Mouse (Mus musculus) liver (tissue): ENCODE measurements at regions not wholly inside any gene's neighbourhood (a gene's known extent, or its start where the extent isn't known, plus 50 kb on each side); places are given as distances from the start of the nearest gene placed in this dataset.

Experiments
- DNase-seq: peaks from one replicate; pipeline ENCODE4 v3.0.0-alpha.2; 2020; ENCODE audit warnings: mixed read lengths

DNA sequence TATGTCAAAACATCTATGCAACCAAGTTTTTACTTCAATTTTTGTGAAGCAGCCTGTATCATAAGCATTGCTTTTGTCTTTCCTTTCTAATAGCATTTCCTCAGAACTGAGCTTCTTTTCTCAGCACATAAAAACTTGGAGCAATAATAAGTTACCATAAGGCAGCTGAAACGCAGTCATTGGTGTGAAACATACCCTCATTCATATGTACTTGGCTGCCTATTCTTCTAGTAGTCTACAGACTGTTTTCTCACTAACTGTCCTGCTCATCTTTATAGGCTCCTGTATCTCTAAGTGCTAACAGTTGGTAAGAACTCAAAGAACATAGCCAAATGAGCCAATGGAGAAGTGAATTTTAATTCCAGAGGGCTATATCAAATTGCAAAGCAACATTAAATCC, 454.6 kb upstream of the Ptprd start:
- no peak for DNase-seq

DNA sequence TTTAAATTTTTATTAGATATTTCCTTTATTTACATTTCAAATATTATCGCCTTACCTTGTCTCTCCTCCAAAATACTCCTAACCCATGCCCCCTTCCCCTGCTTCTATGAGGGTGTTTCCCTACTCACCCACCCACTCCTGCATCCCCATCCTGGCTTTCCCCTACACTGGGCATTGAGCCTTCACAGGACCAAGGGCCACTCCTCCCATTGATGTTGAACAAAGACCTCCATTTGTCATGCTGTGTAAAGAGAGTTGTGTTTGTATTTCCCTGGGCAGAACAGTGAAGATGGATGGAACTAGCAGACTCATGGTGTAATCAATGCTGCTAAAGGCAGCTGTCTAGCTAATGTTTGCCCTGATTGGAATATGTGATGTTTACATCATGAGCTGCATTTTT, 431.0 kb upstream of the Ptprd start:
- no peak for DNase-seq

DNA sequence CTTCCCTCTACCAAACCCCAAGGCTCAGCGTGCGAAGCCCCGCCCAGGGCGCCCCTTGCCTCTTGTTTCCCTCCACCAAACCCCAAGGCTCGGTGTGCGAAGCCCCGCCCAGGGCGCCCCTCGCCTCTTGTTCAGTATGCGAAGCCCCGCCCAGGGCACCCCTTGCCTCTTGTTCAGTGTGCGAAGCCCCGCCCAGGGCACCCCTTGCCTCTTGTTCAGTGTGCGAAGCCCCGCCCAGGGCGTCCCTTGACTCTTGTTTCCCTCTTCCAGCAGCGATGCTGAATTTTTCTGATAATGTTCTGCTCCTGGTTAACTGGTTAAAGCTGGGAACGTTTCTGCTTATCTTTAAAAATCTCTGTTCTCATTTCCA, 394.7 kb upstream of the Ptprd start:
- DNase-seq: peak; percentile 31

DNA sequence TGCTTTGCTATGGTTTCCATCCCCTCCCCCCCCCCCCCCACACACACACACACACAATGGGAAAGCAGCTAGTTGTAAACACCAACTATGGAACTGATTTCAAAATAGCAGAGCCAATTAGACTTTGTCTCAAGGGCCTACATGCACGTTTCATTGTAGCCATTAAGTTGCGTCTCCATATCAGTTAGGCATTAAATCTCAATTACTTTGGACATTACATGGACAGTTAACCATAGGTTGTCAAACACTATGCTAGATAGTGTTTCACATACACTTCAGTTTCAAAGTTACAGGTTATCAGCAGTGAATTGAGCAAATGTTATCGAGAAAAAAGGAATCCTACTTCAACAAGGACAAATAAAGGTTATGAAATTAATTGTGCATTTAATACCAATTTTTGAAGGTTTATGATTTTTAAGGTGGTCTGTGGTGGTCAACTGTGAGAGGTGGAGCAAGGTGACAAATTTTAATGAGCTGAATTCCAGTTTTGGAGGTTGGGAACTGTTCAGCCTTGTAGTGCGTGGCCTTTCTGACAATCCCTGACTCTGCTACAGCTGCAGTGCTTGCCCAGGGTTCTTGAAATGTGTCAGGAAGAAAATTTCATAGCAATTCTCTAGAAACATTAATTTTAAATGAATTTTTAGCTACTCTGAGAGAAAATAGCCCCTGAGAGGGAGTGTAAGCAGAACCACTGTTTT, 394.2 kb upstream of the Ptprd start:
- no peak for DNase-seq

DNA sequence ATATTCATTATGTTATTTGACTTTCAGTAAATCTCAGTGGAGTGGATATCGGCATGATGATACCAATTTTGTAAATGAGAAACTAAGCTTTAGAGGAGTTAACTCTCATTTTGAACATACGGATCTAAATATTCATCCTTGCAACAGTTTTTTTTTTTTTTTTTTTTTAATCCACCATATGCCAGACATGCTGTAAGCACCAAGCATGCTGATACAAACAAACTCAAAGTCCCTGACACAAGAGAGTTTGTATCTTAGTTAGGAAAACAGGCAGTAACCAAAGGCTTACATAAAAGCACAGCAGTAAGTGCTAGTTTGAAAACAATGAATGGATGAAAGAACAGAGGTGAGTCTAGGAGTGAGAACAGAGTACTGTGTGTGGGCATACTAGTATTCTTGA, 369.8 kb upstream of the Ptprd start:
- DNase-seq: no peak

DNA sequence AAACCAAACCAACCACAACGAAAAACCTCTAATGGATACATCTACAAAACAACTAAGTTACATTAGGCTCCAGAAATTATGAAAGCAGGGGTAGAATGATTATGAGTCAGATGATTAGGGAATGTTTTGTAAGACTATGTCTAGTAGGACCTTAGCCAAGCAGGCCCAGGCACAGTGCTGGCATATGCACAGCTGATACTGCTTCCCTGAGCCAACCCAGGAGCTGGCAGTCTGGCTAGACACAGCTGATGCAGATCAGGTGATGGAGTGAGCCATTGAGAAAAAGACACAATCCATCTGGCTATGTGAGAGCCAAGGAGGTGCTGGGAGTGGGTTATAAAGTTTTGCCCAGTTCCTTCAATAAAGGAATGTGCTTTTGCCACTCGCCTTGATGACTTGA, 353.6 kb upstream of the Ptprd start:
- DNase-seq: no peak
